ENCODE assay signal across 8 mouse cellular contexts in genomic region chr13:109821725-109822412, GRCm38 (mm10).
DNase-seq lines count a peak whose midpoint lies in the region; ATAC-seq and TF ChIP-seq lines count a peak whose summit lies in the region.

No protein-coding gene starts in this region.

- TF ChIP-seq POLR2A in cortical plate, adult 2 months (IDR thresholded peaks at IDR 0.05; ENCODE audit: extremely low read depth, insufficient read depth, low read length): no peak

- H3K9ac ChIP-seq in limb, embryonic 12.5 days (replicated peaks): peak overlapping the region; percentile 47; the same call in 1 of the 2 replicates
- H3K9ac ChIP-seq in neural tube, embryonic 14.5 days (replicated peaks; ENCODE audit: low read depth, low read length): peak overlapping the region; percentile 41; the same call in 1 of the 2 replicates

- ATAC-seq in hematopoietic stem cell, adult 5-6 weeks (replicated peaks in 1 of 2; ENCODE audit: insufficient read depth in 1 of 2, low FRiP score in 2 of 2, low TSS enrichment in 1 of 2, low read depth in 1 of 2, poor library complexity in 2 of 2, severe bottlenecking in 2 of 2): peak; percentile 18 to 51
- peak; percentile 75 for ATAC-seq in limb, embryonic 12.5 days (ENCODE audit: insufficient number of reproducible peaks, insufficient read depth, low FRiP score, low TSS enrichment, low read depth)
- ATAC-seq in neural tube, embryonic 14.5 days (ENCODE audit: low read depth): peak; percentile 77

- 11% methylated on average over 8 of the region's 8 CpGs for WGBS in limb, embryonic 12.5 days
- WGBS in neural tube, embryonic 14.5 days: 10% methylated on average over 8 of the region's 8 CpGs

- H3K36me3 ChIP-seq in limb, embryonic 12.5 days: no peaks in the 10 kb centered on the region
- no peaks in the 10 kb centered on the region for H3K36me3 ChIP-seq in neural tube, embryonic 14.5 days (ENCODE audit: control insufficient read depth, insufficient read depth, low read length)

- peak overlapping the region; percentile 60 for H3K4me2 ChIP-seq in limb, embryonic 12.5 days
- H3K4me2 ChIP-seq in neural tube, embryonic 14.5 days (ENCODE audit: low read depth, low read length): peak overlapping the region; percentile 51

- no peak for DNase-seq in gastrocnemius, adult 2 months
- DNase-seq in gastrocnemius, postnatal 25 days: no peak
- no peak for DNase-seq in frontal cortex, postnatal 25 days (ENCODE audit: low spot score in 2 of 2)
- no peak for DNase-seq in layer of hippocampus, adult 9-10 months (ENCODE audit: low spot score)

- peaks cover 5% of the 10 kb centered on the region; the same call in 1 of the 2 replicates for H3K4me1 ChIP-seq in cortical plate, adult 2 months (ENCODE audit: control insufficient read depth, insufficient read depth, low read length)
- H3K4me1 ChIP-seq in limb, embryonic 12.5 days (replicated peaks): peaks cover 38% of the 10 kb centered on the region
- peaks cover 34% of the 10 kb centered on the region for H3K4me1 ChIP-seq in neural tube, embryonic 14.5 days (ENCODE audit: control insufficient read depth, insufficient read depth, low read length)

- 0 out of 2 replicates have a peak, but pooled peaks have one; percentile 2 for TF ChIP-seq CTCF in gastrocnemius, adult 2 months (IDR thresholded peaks at IDR 0.05)
- TF ChIP-seq CTCF in cortical plate, adult 2 months (IDR thresholded peaks at IDR 0.05; ENCODE audit: extremely low read depth, insufficient read depth, low read length): no peak

- peak overlapping the region; percentile 67 for H3K4me3 ChIP-seq in gastrocnemius, adult 2 months
- H3K4me3 ChIP-seq in cortical plate, adult 2 months (ENCODE audit: insufficient read depth, low read length): peak overlapping the region; percentile 25
- H3K4me3 ChIP-seq in limb, embryonic 12.5 days (replicated peaks): peak overlapping the region; percentile 42
- peak overlapping the region; percentile 22 for H3K4me3 ChIP-seq in neural tube, embryonic 14.5 days (ENCODE audit: low read depth, low read length)

- no peaks in the 10 kb centered on the region for H3K9me3 ChIP-seq in limb, embryonic 12.5 days
- no peaks in the 10 kb centered on the region for H3K9me3 ChIP-seq in neural tube, embryonic 14.5 days (ENCODE audit: control insufficient read depth, low read length)

- H3K27me3 ChIP-seq in limb, embryonic 12.5 days: no peaks in the 10 kb centered on the region
- no peaks in the 10 kb centered on the region for H3K27me3 ChIP-seq in neural tube, embryonic 14.5 days (ENCODE audit: control insufficient read depth, insufficient read depth, low read length)

- H3K27ac ChIP-seq in gastrocnemius, adult 2 months: peak overlapping the region; percentile 94
- peak overlapping the region; percentile 84 for H3K27ac ChIP-seq in cortical plate, adult 2 months (ENCODE audit: insufficient read depth, low read length)
- peak overlapping the region; percentile 89 for H3K27ac ChIP-seq in limb, embryonic 12.5 days
- peak overlapping the region; percentile 92 for H3K27ac ChIP-seq in neural tube, embryonic 14.5 days (ENCODE audit: low read depth, low read length)

- intact Hi-C loops in gastrocnemius, adult 2 months (cut with DNase I): loop anchor here (2.0 to 5.0 kb wide), 2 partner anchors 45 to 81 kb away; no protein-coding TSS in a partner anchor
